Mouse (Mus musculus) limb, embryonic 14.5 days (tissue): ENCODE measurements at regions not wholly inside any gene's neighbourhood (a gene's known extent, or its start where the extent isn't known, plus 50 kb on each side); places are given as distances from the start of the nearest gene placed in this dataset.
"Not testable (repeated sequence)": the region's sequence is repeated elsewhere in the genome, so short reads cannot be mapped to it uniquely, and the experiment has no call there.

ENCODE experiments used
- ATAC-seq: fragments of 200-750 bp; cut with Nextera tagmentation; 2 replicates; pipeline ENCODE4 v1.8.0; 2017; ENCODE audit warnings: low read depth, moderate number of reproducible peaks, moderate TSS enrichment; ENCODE audit not compliant: low FRiP score
- DNase-seq: peaks from one replicate; pipeline ENCODE4 v3.0.0-alpha.2; 2015; ENCODE audit warnings: low spot score
- H3K27ac ChIP-seq: fragments of 300-500 bp; sonication (generic); replicated peaks from 2 replicates; pipeline ENCODE4 v1.5.1; 2014; ENCODE audit warnings: low read depth, mild to moderate bottlenecking, low read length, moderate library complexity, mixed read lengths
- H3K27me3 ChIP-seq: fragments of 300-500 bp; sonication (generic); 2 replicates; pipeline ENCODE4 v1.6.1; 2014; ENCODE audit warnings: low read length, mixed read lengths; ENCODE audit not compliant: control insufficient read depth, insufficient read depth
- H3K36me3 ChIP-seq: fragments of 300-500 bp; sonication (generic); 2 replicates; pipeline ENCODE4 v1.6.1; 2014; ENCODE audit warnings: mild to moderate bottlenecking, low read length, moderate library complexity, mixed read lengths; ENCODE audit not compliant: control insufficient read depth, insufficient read depth
- H3K4me1 ChIP-seq: fragments of 300-500 bp; sonication (generic); 2 replicates; pipeline ENCODE4 v1.6.1; 2014; ENCODE audit warnings: antibody characterized with exemption, low read length, mixed read lengths; ENCODE audit not compliant: control insufficient read depth, insufficient read depth
- H3K4me2 ChIP-seq: fragments of 300-500 bp; sonication (generic); replicated peaks from 2 replicates; pipeline ENCODE4 v1.6.1; 2014; ENCODE audit warnings: low read depth, mild to moderate bottlenecking, low read length, moderate library complexity; ENCODE audit not compliant: severe bottlenecking
- H3K4me3 ChIP-seq: fragments of 300-500 bp; sonication (generic); replicated peaks from 2 replicates; pipeline ENCODE4 v1.5.1; 2014; ENCODE audit warnings: low read length
- H3K9ac ChIP-seq: fragments of 300-500 bp; sonication (generic); 2 replicates; pipeline ENCODE4 v1.6.1; 2014; ENCODE audit warnings: mild to moderate bottlenecking, low read depth, low read length, moderate library complexity; ENCODE audit not compliant: severe bottlenecking
- H3K9me3 ChIP-seq: fragments of 300-500 bp; sonication (generic); 2 replicates; pipeline ENCODE4 v1.6.1; 2016; ENCODE audit warnings: low read length; ENCODE audit not compliant: control insufficient read depth
- POLR2A ChIP-seq: fragments of 200-500 bp; IDR thresholded peaks from 2 replicates; pipeline ENCODE4 v1.8.0; 2012; ENCODE audit warnings: inconsistent platforms, mild to moderate bottlenecking, moderate library complexity, borderline replicate concordance; ENCODE audit not compliant: insufficient read depth, insufficient read length; ENCODE audit errors: extremely low read depth
- WGBS: fragments of 180-500 bp; shearing (Covaris S2); extraction: QIAGEN DNeasy Blood & Tissue Kit; methylation state at CpG from one replicate; pipeline ENCODE4 v1.1.7; 2014; 5-methylcytosine and 5-hydroxymethylcytosine counted together

DNA sequence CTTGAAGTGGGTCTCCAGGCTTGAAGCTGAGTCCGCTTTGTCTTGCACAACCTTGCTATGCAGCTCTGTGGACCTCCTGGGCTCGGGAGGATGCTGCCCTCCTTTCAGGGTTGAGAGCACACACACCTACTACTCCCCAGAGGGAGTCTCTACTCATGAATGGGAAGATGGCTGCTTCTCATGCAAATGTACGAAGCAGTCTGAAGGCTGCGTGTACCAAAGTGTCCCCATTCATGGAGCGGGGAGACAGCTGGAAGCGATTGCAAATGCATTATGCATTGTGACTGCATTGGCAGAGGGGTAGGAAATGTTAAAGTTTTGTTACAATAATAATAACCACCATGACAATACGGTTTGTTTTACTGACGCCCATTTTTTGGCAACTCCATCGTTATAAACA is 347.8 kb downstream of the Vrk1 start:
- ATAC-seq (no peak), DNase-seq (no peak)
- H3K36me3 ChIP-seq, result no peaks in the 10 kb centered on the region
- no peak for TF ChIP-seq POLR2A
- no peaks in the 10 kb centered on the region for H3K4me1 ChIP-seq
- no peak overlapping the region for H3K27ac ChIP-seq
- H3K9me3 ChIP-seq, result no peaks in the 10 kb centered on the region
- WGBS, result 73% methylated on average over 9 of the region's 9 CpGs
- H3K27me3 ChIP-seq, result no peaks in the 10 kb centered on the region
- H3K9ac ChIP-seq, result no peak overlapping the region
- H3K4me3 ChIP-seq, result no peak overlapping the region
- H3K4me2 ChIP-seq, result no peak overlapping the region

DNA sequence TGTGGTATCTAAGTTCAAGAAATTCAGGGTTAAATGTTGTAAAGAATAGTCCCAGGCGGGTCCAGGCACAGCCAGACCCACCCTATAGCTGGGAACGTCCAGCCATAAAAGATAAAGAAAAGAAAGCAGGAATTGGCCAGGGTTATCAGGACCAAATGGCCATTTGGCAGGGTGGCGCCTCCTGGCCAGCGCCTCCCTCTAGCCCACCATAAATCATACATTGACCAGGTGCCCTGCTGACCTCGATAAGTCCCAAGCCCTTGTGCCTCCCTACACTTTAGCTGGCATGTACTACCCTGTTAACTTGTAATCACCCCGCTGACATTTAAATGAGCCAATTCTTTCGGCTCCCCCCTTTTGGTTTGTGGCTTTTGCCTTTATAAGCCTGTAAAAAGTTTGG is 351.6 kb downstream of the Vrk1 start:
- not testable (repeated sequence) for H3K9me3 ChIP-seq, ATAC-seq, DNase-seq, H3K4me3 ChIP-seq, H3K4me1 ChIP-seq, H3K36me3 ChIP-seq, H3K27ac ChIP-seq, H3K27me3 ChIP-seq, H3K9ac ChIP-seq, H3K4me2 ChIP-seq
- WGBS, result 16% methylated on average over 7 of the region's 7 CpGs

DNA sequence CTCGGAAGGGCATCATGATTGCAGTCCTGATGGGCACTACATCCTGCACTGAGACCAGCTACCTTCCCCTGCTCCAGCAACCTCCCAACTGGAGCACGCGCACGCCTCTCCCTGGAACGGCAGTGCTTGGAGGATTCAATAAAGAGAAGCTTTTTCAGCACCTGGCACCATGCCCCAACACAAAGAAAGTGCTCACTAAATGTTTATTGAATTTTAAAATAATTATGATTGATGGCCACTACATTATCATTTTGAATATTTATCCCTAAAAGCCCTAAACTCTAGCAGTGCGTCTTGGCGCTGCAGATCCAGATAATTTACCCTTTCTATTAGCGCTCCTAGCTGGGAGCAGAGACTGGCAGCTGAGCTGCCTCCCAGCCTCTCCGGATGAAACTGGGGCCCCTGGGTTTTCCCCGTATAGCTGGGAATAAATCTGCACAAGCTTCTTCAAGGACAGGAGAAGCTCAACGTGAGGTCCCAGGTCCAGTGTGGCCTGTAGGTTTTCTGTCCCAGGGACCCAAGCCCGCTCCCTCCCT is 364.9 kb downstream of the Vrk1 start:
- H3K4me3 ChIP-seq, result no peak overlapping the region
- no peak for TF ChIP-seq POLR2A
- H3K27me3 ChIP-seq, result peaks cover 17% of the 10 kb centered on the region
- WGBS, result 67% methylated on average over 12 of the region's 12 CpGs
- DNase-seq, result no peak
- H3K4me2 ChIP-seq, result no peak overlapping the region
- H3K4me1 ChIP-seq, result no peaks in the 10 kb centered on the region
- no peak overlapping the region for H3K27ac ChIP-seq
- no peaks in the 10 kb centered on the region for H3K36me3 ChIP-seq
- H3K9ac ChIP-seq, result no peak overlapping the region
- no peaks in the 10 kb centered on the region for H3K9me3 ChIP-seq
- no peak for ATAC-seq

DNA sequence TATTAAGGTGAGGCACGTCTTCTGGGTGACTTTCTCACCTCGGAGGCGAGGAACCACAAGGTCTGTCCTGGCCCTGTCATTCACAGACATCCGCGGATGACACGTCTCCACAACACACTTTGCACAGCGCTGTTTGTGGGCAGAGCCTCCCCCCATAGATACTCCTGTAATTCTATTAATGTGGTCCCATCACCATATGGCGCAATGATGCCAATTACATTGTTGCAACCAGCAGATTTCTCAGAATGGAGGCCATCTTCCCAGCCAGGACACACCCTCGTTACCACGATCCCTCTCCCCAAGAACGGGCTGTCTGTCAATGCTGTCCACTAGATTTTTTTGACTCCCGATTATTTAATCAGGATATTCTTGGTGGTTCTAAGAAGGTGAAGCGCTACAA is 365.9 kb downstream of the Vrk1 start:
- Histone ChIP-seq H3K9ac (no peak overlapping the region), H3K36me3 (no peaks in the 10 kb centered on the region), H3K4me2 (no peak overlapping the region), H3K4me3 (no peak overlapping the region), H3K4me1 (no peaks in the 10 kb centered on the region), H3K9me3 (no peaks in the 10 kb centered on the region), H3K27ac (no peak overlapping the region), H3K27me3 (peaks cover 23% of the 10 kb centered on the region)
- no peak for TF ChIP-seq POLR2A
- no peak for ATAC-seq
- DNase-seq, result no peak
- 85% methylated on average over 13 of the region's 13 CpGs for WGBS

DNA sequence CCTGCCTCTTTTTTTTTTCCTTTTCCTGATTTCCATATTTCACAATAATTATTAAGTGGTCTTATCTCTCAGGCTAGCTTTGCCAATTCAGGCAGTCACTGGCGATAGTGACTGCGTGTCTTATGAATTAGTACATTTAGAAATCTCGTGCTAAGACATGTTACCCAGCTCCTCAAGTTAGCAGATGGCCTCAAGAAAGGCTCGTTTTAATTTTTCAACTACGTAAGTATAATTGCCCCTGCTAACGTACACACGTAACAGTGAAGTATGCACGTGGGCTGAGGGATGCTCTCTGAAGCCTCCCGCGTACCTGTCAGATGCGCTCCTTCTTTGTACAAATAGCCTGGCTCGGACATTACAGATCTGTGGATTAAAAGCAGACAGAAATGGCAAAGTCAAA is 366.8 kb downstream of the Vrk1 start:
- Histone ChIP-seq H3K9me3 (no peaks in the 10 kb centered on the region), H3K27ac (no peak overlapping the region), H3K4me2 (no peak overlapping the region), H3K4me3 (no peak overlapping the region), H3K9ac (no peak overlapping the region), H3K4me1 (no peaks in the 10 kb centered on the region), H3K36me3 (no peaks in the 10 kb centered on the region), H3K27me3 (peaks cover 23% of the 10 kb centered on the region)
- DNase-seq (no peak), ATAC-seq (no peak)
- TF ChIP-seq POLR2A, result no peak
- WGBS, result 75% methylated on average over 12 of the region's 12 CpGs

DNA sequence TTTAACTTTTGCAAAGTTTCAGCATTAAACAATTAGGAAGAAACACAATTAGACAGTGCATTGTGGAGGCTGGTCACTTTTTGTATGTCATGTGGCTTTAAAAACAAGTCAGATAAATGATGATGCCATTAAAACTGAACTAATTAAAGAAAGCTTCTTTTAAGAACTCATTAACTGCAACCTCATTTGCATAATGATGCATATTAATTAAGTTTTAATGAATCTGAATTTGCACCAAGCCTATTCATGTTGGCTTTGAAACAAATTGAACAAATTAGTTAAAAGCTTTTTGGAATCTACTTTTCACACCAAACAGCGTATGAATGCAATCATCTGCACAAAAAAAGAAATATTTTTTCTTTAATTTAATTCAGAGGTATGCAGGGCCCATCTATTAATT is 367.3 kb downstream of the Vrk1 start:
- H3K36me3 ChIP-seq, result no peaks in the 10 kb centered on the region
- H3K9ac ChIP-seq, result no peak overlapping the region
- no peaks in the 10 kb centered on the region for H3K4me1 ChIP-seq
- H3K27ac ChIP-seq, result no peak overlapping the region
- no peak for TF ChIP-seq POLR2A
- H3K27me3 ChIP-seq, result peaks cover 23% of the 10 kb centered on the region
- H3K9me3 ChIP-seq, result no peaks in the 10 kb centered on the region
- DNase-seq (no peak), ATAC-seq (no peak)
- WGBS, result 96% methylated on average over 1 of the region's 1 CpGs
- no peak overlapping the region for H3K4me3 ChIP-seq
- H3K4me2 ChIP-seq, result no peak overlapping the region
